Mouse (Mus musculus) liver, adult 2 months (tissue): ENCODE measurements around the gene Arhgef3. TPM values are rescaled to one million over a fixed set of nuclear protein-coding genes. Genes with fewer than 3 reads are reported as not detected.
A peak's percentile ranks its signal among the peaks of the same experiment; 100 is the strongest.

ENCODE experiments used
- DNase-seq: peaks from one replicate; pipeline ENCODE4 v3.0.0-alpha.2; 2011; ENCODE audit warnings: low read depth, low spot score; ENCODE audit errors: extremely low read depth
- H3K27ac ChIP-seq: fragments of 200-500 bp; replicated peaks from 2 replicates; pipeline ENCODE4 v1.5.1; 2012; ENCODE audit warnings: low read depth, mild to moderate bottlenecking, control low read depth, inconsistent platforms, low read length; ENCODE audit not compliant: insufficient read depth
- H3K27me3 ChIP-seq: fragments of 200-500 bp; 2 replicates; pipeline ENCODE4 v1.6.1; 2012; ENCODE audit warnings: mild to moderate bottlenecking, moderate library complexity, low read length, inconsistent platforms; ENCODE audit not compliant: control insufficient read depth, insufficient read depth
- H3K36me3 ChIP-seq: fragments of 200-500 bp; 2 replicates; pipeline ENCODE4 v1.6.1; 2012; ENCODE audit warnings: low read length, inconsistent platforms; ENCODE audit not compliant: control insufficient read depth, insufficient read depth
- H3K4me1 ChIP-seq: fragments of 200-500 bp; 2 replicates; pipeline ENCODE4 v1.6.1; 2011; ENCODE audit warnings: low read length; ENCODE audit not compliant: control insufficient read depth, insufficient read depth
- H3K4me3 ChIP-seq: fragments of 200-500 bp; 2 replicates; pipeline ENCODE4 v1.5.1; 2011; ENCODE audit warnings: low read depth, mild to moderate bottlenecking, control low read depth, low read length, moderate library complexity; ENCODE audit not compliant: insufficient read depth
- H3K79me2 ChIP-seq: fragments of 200-500 bp; 2 replicates; pipeline ENCODE4 v1.6.1; 2012; ENCODE audit warnings: inconsistent platforms, mild to moderate bottlenecking, low read length, moderate library complexity; ENCODE audit not compliant: control insufficient read depth, insufficient read depth
- H3K9ac ChIP-seq: fragments of 200-500 bp; 2 replicates; pipeline ENCODE4 v1.6.1; 2012; ENCODE audit warnings: low read depth, mild to moderate bottlenecking, control low read depth, inconsistent platforms, low read length
- CTCF ChIP-seq: fragments of 200-500 bp; IDR thresholded peaks from 2 replicates; pipeline ENCODE4 v1.5.1; 2011; ENCODE audit warnings: low read depth, low read length, control low read depth
- POLR2A ChIP-seq: fragments of 200-500 bp; IDR thresholded peaks from 2 replicates; pipeline ENCODE4 v1.6.1; 2011; ENCODE audit warnings: low read length, control low read depth; ENCODE audit not compliant: insufficient read depth; ENCODE audit errors: extremely low read depth
- WGBS: fragments of 180-500 bp; shearing (Covaris S2); methylation state at CpG from one replicate; pipeline ENCODE4 v1.1.7; 2018; 5-methylcytosine and 5-hydroxymethylcytosine counted together
- polyA plus RNA-seq: library from polyadenylated mRNA; depleted of rRNA; stranded (reverse); fragments of >200 nt; gene quantifications from 2 replicates; pipeline ENCODE4 v1.2.3, GENCODE M21; 2012
- total RNA-seq: library from RNA; depleted of rRNA; stranded (reverse); fragments of >200 nt; gene quantifications from 2 replicates; pipeline ENCODE4 v1.2.3, GENCODE M21; 2014

Arhgef3 gene
- total and polyA plus RNA-seq, 2 experiments = 6.4 to 19.3 TPM

DNA sequence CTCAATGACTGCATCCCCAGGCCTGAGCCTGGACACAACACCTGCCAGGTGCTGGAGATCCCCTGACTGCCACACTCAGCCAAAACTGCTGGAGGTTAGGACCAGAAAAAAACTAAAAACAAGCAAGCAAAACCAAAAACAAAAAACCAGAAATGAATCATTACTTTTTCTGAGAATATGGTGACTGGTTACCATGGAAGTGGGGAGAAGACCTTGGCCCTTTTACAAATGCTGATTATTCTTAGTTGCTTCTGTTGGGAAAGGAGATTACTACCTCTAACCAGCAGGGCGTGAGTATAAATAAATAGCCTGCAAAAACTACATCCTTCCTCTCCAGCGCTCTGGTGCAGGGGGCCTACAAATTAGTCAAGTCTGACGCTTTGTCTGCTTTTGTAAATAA, 194.1 kb downstream of the Arhgef3 start:
- no peak overlapping the region for H3K27ac ChIP-seq
- TF ChIP-seq CTCF (no peak), POLR2A (no peak)
- peaks cover 10% of the 10 kb centered on the region for H3K4me1 ChIP-seq
- no peak for DNase-seq
- H3K27me3 ChIP-seq = no peaks in the 10 kb centered on the region
- 69% methylated on average over 3 of the region's 3 CpGs for WGBS
- H3K79me2 ChIP-seq = no peaks in the 10 kb centered on the region; the same call in 1 of the 2 replicates
- no peaks in the 10 kb centered on the region for H3K36me3 ChIP-seq
- H3K9ac ChIP-seq = no peak overlapping the region
- H3K4me3 ChIP-seq = no peak overlapping the region

DNA sequence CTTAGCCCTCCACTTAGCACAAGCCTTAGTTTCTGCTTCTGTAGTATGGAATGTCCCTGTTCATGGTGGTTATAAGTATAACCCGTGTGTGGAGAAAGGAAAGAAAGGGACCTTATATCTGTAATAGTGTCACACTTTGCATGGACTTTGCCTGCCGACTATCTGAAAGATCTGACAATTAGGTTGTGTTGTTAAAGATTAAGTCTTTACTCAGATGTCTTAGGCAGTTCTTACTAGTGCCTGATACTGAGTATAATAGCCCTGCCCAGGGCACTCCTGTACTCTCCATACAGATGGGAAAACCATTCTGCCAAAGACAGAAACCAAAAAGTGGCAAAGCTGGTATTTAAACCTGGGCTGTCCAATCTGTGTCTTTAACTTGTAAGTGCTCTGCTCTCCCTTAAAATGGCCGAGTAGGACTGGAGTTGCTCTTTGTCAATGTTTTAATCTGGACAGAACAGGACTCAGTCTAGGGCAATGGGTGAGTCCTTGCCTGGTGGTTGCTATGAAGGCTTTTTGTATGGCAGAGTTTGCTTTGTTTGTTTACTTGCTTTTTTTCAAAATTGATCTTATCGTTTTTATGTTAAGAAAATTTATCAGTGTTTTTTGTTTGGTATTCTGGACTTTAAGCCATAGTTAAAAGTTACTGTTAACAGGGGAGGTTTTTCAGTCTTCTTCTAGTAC, 196.0 kb downstream of the Arhgef3 start:
- Histone ChIP-seq H3K27me3 (no peaks in the 10 kb centered on the region), H3K36me3 (no peaks in the 10 kb centered on the region), H3K27ac (peak overlapping the region; percentile 71), H3K4me1 (peaks cover 17% of the 10 kb centered on the region), H3K4me3 (no peak overlapping the region), H3K79me2 (no peaks in the 10 kb centered on the region; the same call in 1 of the 2 replicates), H3K9ac (no peak overlapping the region)
- TF ChIP-seq POLR2A (no peak), CTCF (no peak)
- WGBS = 47% methylated on average over 4 of the region's 4 CpGs
- peak; percentile 81 for DNase-seq

GRCm38 (mm10) chr14:27312380-27312779, 197.7 kb downstream of the Arhgef3 start:
- Histone ChIP-seq H3K4me1 (peaks cover 17% of the 10 kb centered on the region), H3K79me2 (no peaks in the 10 kb centered on the region), H3K9ac (no peak overlapping the region), H3K27ac (no peak overlapping the region), H3K27me3 (no peaks in the 10 kb centered on the region), H3K4me3 (no peak overlapping the region), H3K36me3 (no peaks in the 10 kb centered on the region)
- 24% methylated on average over 1 of the region's 1 CpGs for WGBS
- peak; percentile 37 for DNase-seq
- TF ChIP-seq CTCF = no peak
- TF ChIP-seq POLR2A = no peak

DNA sequence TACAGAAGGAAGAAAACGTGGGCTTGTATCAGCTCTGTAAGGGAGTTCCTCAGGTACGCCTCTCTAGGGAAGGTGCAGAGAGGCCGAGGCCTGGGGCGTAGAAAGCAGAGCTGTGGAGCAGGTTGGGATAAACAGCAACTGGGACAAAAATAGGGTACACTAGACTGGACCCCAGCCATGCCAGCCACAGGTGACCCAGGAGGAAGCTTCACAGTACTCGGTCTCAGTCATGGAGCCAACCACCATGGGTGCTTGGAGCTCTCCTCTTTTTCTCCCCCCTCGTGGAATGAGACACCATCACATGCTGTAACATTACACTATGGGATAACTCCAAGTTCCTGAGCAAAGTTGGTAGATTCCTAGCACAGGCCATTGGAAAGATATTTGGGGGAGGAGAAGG, 201.0 kb downstream of the Arhgef3 start:
- no peak for DNase-seq
- Histone ChIP-seq H3K79me2 (no peaks in the 10 kb centered on the region), H3K4me1 (peaks cover 10% of the 10 kb centered on the region), H3K27ac (no peak overlapping the region), H3K4me3 (no peak overlapping the region), H3K9ac (no peak overlapping the region), H3K27me3 (no peaks in the 10 kb centered on the region), H3K36me3 (no peaks in the 10 kb centered on the region)
- TF ChIP-seq POLR2A (no peak), CTCF (no peak)
- 92% methylated on average over 6 of the region's 6 CpGs for WGBS

- 83% methylated on average over 8 of the region's 8 CpGs for WGBS
- TF ChIP-seq CTCF (no peak), POLR2A (no peak)
- H3K79me2 ChIP-seq = no peaks in the 10 kb centered on the region
Observed at GRCm38 (mm10) chr14:27317146-27317545, 202.4 kb downstream of the Arhgef3 start.

GRCm38 (mm10) chr14:27319386-27319785, 204.7 kb downstream of the Arhgef3 start:
- no peak overlapping the region for H3K9ac ChIP-seq
- H3K27me3 ChIP-seq = no peaks in the 10 kb centered on the region
- peaks cover 7% of the 10 kb centered on the region for H3K4me1 ChIP-seq
- no peak overlapping the region for H3K4me3 ChIP-seq
- no peak for DNase-seq
- 81% methylated on average over 7 of the region's 7 CpGs for WGBS
- no peaks in the 10 kb centered on the region for H3K36me3 ChIP-seq
- no peak for TF ChIP-seq CTCF
- TF ChIP-seq POLR2A = no peak
- H3K79me2 ChIP-seq = no peaks in the 10 kb centered on the region
- no peak overlapping the region for H3K27ac ChIP-seq

More at GRCm38 (mm10) chr14:27317146-27317545, 202.4 kb downstream of the Arhgef3 start:
- H3K4me3 ChIP-seq = no peak overlapping the region
- no peak for DNase-seq
- no peaks in the 10 kb centered on the region for H3K27me3 ChIP-seq
- no peak overlapping the region for H3K9ac ChIP-seq
- no peak overlapping the region for H3K27ac ChIP-seq
- peaks cover 8% of the 10 kb centered on the region for H3K4me1 ChIP-seq
- H3K36me3 ChIP-seq = no peaks in the 10 kb centered on the region
